Mouse (Mus musculus): ENCODE measurements around the gene Mycbp2. TPM values are rescaled to one million over a fixed set of nuclear protein-coding genes. Genes with fewer than 3 reads are reported as not detected.

Gene Mycbp2
- total RNA-seq, 1 experiment from 2014 or later, result 66.3 TPM

DNA sequence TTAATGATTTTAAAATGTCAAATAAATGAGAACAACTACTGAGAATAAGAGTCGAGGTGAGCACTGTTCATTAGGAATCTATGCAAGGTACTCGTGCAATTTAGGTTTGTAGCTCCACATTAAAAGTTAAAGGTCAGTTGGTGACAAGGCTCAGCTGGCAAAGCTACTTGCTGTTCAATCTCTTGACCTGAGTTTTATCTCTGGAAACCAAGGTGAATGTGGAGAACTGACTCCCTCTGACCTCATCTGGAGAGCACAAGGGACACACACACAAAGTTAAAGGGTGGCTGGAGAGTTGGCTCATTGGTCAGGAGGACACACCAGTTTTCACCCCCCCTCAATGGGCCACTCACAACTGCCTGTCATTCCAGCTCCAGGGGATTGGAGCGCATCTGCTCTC lies 245.4 kb downstream of the Mycbp2 start:
- no peak for DNase-seq

DNA sequence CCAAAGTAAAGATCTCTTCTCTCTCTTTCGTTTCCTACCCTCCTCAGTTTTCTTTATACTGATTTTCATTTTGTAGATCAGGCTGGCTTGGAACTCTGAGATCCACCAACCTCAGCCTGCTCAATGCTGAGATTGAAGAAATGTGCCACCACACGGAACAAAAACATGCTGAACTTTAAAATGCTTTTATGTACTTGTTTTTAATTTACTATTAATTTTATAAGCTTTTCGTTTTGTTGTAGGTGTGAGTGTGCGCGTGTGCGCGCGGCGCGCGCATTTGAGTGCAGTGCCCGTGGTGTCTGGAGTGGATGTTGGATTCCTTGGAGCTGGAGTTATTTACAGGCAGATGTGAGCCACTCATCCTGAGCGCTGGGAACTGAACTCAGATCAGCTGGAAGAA lies 246.3 kb downstream of the Mycbp2 start:
- no peak for DNase-seq

DNA sequence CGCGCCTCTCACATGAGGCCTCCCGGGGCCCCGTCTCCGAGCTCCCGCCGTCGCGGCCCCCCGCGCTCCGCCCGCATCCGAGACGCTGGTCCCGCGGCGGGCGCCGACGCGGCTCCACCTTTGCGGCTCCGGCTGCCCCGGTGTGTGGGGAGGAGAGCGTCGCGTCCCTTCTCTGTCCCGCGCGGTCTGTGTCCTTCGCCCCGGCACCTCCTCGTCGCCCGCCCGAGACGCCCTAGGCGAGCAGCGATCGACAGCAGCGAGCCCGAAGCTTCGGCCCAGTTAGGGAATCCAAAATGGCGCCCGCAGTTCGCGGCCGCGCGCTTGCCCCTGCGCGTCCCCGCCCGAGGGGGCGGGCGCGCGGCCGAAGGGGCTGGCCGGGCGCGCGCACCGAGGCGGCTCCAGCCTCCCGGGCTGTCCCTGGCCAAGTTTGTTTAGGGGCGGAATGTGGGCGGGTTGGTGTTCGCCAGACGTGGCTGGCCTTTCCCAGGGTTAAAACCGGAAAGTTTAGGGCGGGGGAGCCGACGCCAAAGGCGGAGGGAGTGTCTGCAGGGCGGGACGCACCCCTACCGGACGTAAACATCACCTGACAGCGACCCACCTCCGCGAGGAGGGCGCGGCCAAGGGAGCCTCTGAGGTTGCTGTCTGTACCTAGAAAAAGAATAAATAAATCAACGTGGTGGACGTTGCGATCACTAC lies 247.2 kb downstream of the Mycbp2 start, which contains the start of gene Fbxl3:
Gene Fbxl3, minus strand, starts transcription at position 329 of the 696 bp plus-strand sequence.
- DNase-seq, result peak; percentile 90

DNA sequence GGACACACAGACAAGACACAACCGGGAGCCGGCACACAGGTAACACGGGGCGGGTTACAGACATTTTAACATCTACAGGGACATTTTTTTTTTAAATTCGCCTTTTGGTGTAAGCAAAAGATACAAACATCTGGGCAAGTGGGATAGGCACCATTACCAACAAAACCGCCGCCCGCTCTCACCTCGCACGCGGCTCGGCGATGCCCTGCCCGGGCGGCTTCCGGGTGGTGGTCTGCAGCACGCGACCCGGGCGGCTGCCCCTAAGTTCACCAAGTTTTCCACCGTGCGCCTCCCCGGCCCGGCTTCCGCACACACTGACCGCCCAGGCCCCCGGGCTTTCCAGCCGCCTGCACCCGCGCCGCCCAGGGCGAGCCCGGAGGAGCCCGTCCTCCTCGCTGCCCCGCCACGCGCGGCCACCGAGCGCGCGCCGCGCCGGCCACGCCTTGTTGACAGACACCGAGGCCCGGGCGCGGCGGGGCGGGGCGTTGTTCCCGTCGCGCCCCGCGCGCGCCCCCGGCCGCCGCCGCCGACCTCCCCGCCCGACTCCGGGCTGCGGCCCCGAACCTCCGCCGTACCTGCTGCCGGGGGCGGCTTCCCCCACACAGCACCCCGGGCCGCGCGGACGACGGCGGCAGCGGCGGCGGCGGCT lies 247.9 kb downstream of the Mycbp2 start:
- peak; percentile 93 for DNase-seq

GRCm38 (mm10) chr14:103098213-103098586 lies 248.4 kb downstream of the Mycbp2 start:
- DNase-seq, result no peak

- peak; percentile 27 for DNase-seq
Measured at GRCm38 (mm10) chr14:103096621-103097020, 250.0 kb downstream of the Mycbp2 start.

GRCm38 (mm10) chr14:103095826-103096225 lies 250.8 kb downstream of the Mycbp2 start:
- DNase-seq, result no peak

DNA sequence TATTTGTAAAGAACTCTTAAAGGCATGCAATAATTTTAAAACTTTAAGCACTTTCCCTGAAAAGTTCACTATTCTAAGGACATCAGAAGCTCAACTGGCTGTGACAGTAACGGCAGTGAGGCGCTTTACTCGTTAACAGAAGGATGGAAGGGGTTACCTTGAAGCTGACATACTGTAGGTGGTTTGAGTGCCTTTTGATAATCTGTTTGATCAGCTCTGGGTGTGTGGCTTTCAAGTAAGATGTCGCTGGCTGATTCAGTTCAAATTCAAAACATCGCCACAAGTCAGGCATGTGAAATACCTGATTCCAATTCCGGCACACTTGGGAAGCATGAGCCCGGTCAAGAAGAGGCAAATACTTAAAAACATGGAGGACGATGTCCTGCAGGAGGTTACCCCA lies 251.6 kb downstream of the Mycbp2 start:
- no peak for DNase-seq

- DNase-seq, result no peak
Measured at GRCm38 (mm10) chr14:103093670-103094069, 252.9 kb downstream of the Mycbp2 start.

- no peak for DNase-seq
Measured at GRCm38 (mm10) chr14:103093236-103093635, 253.4 kb downstream of the Mycbp2 start.

- DNase-seq, result no peak
Measured at GRCm38 (mm10) chr14:103088624-103089023, 258.0 kb downstream of the Mycbp2 start.

DNA sequence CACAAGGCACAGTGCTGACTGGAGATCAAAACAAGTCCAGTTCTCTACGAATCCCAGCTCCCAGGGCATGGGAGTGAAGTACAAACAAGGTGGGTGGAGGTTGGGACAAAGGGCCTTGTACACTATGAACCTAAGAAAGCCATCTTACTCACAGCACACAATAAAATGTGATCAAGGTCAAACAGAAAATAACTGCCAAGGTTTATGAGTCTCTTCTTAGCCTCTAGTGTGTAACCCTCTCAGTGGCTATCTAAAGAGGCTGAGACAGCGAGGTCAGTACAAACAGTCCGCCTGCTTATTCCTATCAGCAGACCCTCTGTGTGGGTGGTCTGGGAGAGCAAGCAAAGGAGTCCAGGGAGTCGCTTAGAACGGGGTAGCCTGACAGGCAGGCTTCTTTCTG lies 258.8 kb downstream of the Mycbp2 start:
- DNase-seq, result no peak

DNA sequence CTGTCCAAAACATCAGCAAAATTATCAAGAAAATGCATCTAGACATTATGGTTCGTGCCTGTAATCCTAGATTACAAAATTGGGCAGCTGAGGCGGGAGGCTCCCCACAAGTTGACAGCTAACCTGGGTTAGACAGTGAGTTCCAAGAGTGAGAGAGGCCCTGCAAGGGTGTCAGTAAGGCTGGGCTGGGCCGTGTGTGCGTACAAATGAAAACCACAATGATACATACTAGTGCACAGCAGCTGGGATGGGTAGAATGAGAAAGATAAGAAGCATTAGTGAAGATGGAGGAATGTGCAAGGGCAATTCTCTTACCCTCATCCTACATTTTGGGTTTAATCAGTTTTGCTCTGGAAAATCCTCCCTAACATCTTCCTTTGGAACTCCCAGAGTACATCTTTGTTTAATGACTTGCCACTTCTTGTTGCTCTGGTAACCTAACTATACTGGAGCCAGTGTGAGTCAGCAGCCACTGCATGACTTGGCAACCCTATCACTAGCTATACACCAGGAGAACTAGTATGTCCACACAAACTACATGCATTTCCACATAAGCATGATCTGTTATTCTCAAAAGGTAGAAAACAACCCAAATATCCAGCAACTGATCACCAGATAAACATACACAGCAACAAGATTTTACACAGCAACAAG lies 259.8 kb downstream of the Mycbp2 start:
- no peak for DNase-seq

GRCm38 (mm10) chr14:103085840-103086533 lies 260.6 kb downstream of the Mycbp2 start:
- no peak for DNase-seq

DNA sequence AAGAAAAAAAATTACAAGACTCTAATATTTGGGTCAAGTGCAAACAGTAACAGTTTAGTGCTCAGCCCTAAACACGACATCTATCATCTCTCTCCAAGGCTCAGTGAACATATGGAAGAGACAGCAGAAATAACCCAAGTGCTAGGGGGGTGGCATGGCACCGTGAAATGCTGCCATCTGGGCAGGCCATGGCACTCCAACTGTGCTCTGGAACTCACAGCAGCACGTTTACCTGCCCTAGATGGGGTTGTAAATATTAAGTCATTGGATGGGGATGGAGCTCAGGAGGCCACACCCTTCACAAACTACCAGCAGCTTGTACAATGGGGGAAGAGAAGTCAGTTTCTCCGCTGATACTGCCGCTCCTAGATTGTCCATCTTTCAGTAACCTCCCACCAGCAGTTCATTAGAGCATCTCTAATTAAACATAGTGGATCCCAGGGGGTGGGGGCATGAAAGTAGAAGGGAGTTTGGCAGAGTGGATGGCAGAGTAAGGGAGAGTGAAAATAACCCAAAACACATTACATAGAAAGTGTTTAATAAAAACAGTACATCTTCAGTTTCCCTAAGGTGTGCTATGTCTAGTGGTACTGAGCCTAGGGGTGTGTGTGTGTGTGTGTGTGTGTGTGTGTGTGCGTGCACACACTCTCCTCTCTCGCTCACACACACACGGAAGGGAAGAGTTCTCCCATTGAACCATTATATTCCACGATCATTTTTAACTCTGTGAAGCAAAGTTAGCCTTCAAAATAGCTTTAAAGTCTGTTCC lies 267.2 kb downstream of the Mycbp2 start:
- DNase-seq, result no peak

- DNase-seq, result no peak
Measured at GRCm38 (mm10) chr14:103078006-103078912, 268.4 kb downstream of the Mycbp2 start.

DNA sequence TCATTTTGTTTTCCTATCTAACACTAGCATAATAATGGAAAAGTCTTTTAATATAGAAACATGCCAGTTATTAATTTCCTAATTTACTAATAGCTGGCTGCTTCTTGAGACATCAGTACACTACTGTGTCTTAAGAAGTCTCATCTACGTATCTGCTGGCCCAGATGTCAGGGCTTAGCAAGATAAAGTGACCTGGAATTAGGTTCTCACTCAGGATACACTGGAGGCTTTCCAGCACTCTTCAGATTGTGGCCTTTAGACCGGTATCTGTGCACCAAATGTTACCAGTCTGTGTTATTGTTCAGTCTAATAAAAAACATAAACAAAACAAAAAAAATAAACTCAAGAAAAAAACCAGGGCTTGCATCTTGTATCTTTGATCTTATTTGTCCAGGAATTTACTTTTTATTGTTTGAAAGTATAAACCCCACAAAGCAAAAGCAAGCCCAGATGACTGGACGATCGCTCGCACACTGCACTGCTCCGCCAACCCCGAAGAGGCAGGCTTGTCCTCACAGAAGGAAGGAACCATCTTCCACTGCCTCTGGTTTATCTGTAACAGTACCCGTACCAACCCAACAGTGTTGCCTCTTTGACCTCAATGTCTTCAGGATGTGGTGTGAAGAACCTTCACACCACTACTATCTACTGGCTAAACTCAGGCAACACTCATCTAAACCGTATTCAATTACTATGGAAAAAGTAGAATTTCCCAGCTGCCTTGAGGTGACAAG lies 269.2 kb downstream of the Mycbp2 start:
- DNase-seq, result no peak

- no peak for DNase-seq
Measured at GRCm38 (mm10) chr14:103075166-103075565, 271.4 kb downstream of the Mycbp2 start.

DNA sequence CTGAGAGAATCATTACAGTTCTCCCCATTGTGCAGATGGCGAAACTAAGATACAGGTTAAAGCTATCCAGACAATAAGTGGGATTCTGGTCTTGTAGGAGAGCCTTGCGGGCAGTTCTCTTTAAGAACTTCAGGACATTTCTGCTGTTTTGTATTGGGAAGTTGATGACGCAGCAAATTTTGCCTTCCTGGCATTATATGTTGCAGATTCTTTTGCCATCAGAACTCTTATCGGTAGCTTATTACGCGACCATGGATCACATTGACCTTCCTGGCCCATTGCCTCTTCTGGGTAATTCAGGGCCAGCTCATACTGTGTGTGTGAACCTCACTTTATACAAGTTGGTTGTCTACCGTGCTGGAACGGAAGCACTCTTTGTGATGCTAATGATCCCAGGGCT lies 272.8 kb downstream of the Mycbp2 start:
- DNase-seq, result no peak

GRCm38 (mm10) chr14:103072731-103073130 lies 273.9 kb downstream of the Mycbp2 start:
- no peak for DNase-seq
